Mouse (Mus musculus) forebrain, embryonic 11.5 days (tissue): ENCODE measurements at regions not wholly inside any gene's neighbourhood (a gene's known extent, or its start where the extent isn't known, plus 50 kb on each side); places are given as distances from the start of the nearest gene placed in this dataset.

Experiments used
- ATAC-seq: fragments of 200-750 bp; cut with Nextera tagmentation; replicated peaks from 2 replicates; pipeline ENCODE4 v1.8.0; 2017; ENCODE audit warnings: moderate TSS enrichment; ENCODE audit not compliant: low FRiP score
- DNase-seq: peaks from one replicate; pipeline ENCODE4 v3.0.0-alpha.2; 2017; ENCODE audit warnings: low spot score
- H3K27ac ChIP-seq: fragments of 300-500 bp; sonication (generic); 2 replicates; pipeline ENCODE4 v1.5.1; 2014; ENCODE audit warnings: low read depth, low read length
- H3K27me3 ChIP-seq: fragments of 300-500 bp; sonication (generic); 2 replicates; pipeline ENCODE4 v1.6.1; 2014; ENCODE audit warnings: mild to moderate bottlenecking, low read length, mixed read lengths; ENCODE audit not compliant: control insufficient read depth, insufficient read depth
- H3K36me3 ChIP-seq: fragments of 300-500 bp; sonication (generic); 2 replicates; pipeline ENCODE4 v1.6.1; 2014; ENCODE audit warnings: mild to moderate bottlenecking, low read length, moderate library complexity, mixed read lengths; ENCODE audit not compliant: control insufficient read depth, insufficient read depth
- H3K4me1 ChIP-seq: fragments of 300-500 bp; sonication (generic); replicated peaks from 2 replicates; pipeline ENCODE4 v1.6.1; 2014; ENCODE audit warnings: low read length, mixed read lengths; ENCODE audit not compliant: control insufficient read depth, insufficient read depth
- H3K4me2 ChIP-seq: fragments of 300-500 bp; sonication (generic); 2 replicates; pipeline ENCODE4 v1.6.1; 2014; ENCODE audit warnings: low read depth, mild to moderate bottlenecking, low read length, moderate library complexity, mixed read lengths; ENCODE audit not compliant: severe bottlenecking
- H3K4me3 ChIP-seq: fragments of 300-500 bp; sonication (generic); 2 replicates; pipeline ENCODE4 v1.5.1; 2014; ENCODE audit warnings: low read depth, low read length
- H3K9ac ChIP-seq: fragments of 300-500 bp; sonication (generic); 2 replicates; pipeline ENCODE4 v1.6.1; 2014; ENCODE audit warnings: low read length
- H3K9me3 ChIP-seq: fragments of 300-500 bp; sonication (generic); 2 replicates; pipeline ENCODE4 v1.6.1; 2016; ENCODE audit warnings: low read length, mixed read lengths; ENCODE audit not compliant: control insufficient read depth
- WGBS: fragments of 180-500 bp; shearing (Covaris S2); extraction: QIAGEN DNeasy Blood & Tissue Kit; methylation state at CpG from one replicate; pipeline ENCODE4 v1.1.7; 2014; 5-methylcytosine and 5-hydroxymethylcytosine counted together

- DNase-seq (no peak), ATAC-seq (no peak)
- 87% methylated on average over 7 of the region's 7 CpGs for WGBS
- H3K4me2 ChIP-seq: no peak overlapping the region
- H3K4me3 ChIP-seq: no peak overlapping the region
- no peaks in the 10 kb centered on the region for H3K36me3 ChIP-seq
- no peak overlapping the region for H3K9ac ChIP-seq
- H3K27ac ChIP-seq: no peak overlapping the region
- no peaks in the 10 kb centered on the region for H3K9me3 ChIP-seq
- H3K4me1 ChIP-seq: peaks cover 4% of the 10 kb centered on the region
- no peaks in the 10 kb centered on the region for H3K27me3 ChIP-seq
These were observed 54.8 kb downstream of the 1700122O11Rik start for GRCm38 (mm10) chr17:47983286-47983685.

- ATAC-seq (peak; percentile 81), DNase-seq (peak; percentile 79)
- no peak overlapping the region for H3K4me3 ChIP-seq
- peak overlapping the region; percentile 19; the same call in 1 of the 2 replicates for H3K27ac ChIP-seq
- peak overlapping the region; percentile 8; the same call in 1 of the 2 replicates for H3K4me2 ChIP-seq
- no peaks in the 10 kb centered on the region for H3K9me3 ChIP-seq
- H3K27me3 ChIP-seq: no peaks in the 10 kb centered on the region
- H3K4me1 ChIP-seq: peaks cover 4% of the 10 kb centered on the region
- no peaks in the 10 kb centered on the region for H3K36me3 ChIP-seq
- no peak overlapping the region for H3K9ac ChIP-seq
- WGBS: 3% methylated on average over 7 of the region's 7 CpGs
These were observed 56.5 kb downstream of the 1700122O11Rik start for GRCm38 (mm10) chr17:47981556-47982027.

DNA sequence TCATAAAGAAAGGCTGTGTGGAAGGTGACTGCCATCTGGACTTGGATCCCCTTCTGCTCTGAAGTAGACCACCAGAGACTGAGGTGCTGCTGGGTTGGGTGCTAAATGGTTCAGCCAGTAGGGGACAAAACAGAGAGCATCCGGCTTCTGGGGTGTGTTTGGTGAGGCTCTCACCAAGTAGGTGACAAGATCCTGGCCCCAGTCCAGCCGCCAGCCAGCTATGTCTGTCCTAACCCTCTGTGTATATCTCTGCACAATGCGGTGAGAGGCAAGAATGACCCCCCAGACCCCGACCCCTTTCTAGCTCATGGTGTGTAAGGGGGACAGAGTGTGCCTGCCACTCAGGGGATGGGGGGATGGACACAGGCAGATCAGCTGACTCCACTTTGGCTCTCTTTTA is 54.8 kb upstream of the Foxp4 start:
- 68% methylated on average over 4 of the region's 4 CpGs for WGBS
- Histone ChIP-seq H3K4me2 (no peak overlapping the region), H3K9ac (no peak overlapping the region), H3K27me3 (peaks cover 10% of the 10 kb centered on the region), H3K36me3 (no peaks in the 10 kb centered on the region), H3K27ac (no peak overlapping the region), H3K4me3 (no peak overlapping the region), H3K9me3 (no peaks in the 10 kb centered on the region), H3K4me1 (peaks cover 21% of the 10 kb centered on the region)
- ATAC-seq: no peak
- DNase-seq: no peak

GRCm38 (mm10) chr17:47978404-47979030 is 54.1 kb upstream of the Foxp4 start:
- Histone ChIP-seq H3K27ac (no peak overlapping the region), H3K9me3 (no peaks in the 10 kb centered on the region), H3K4me3 (no peak overlapping the region), H3K9ac (no peak overlapping the region), H3K4me1 (peaks cover 29% of the 10 kb centered on the region), H3K36me3 (no peaks in the 10 kb centered on the region), H3K27me3 (peaks cover 15% of the 10 kb centered on the region), H3K4me2 (no peak overlapping the region)
- ATAC-seq (no peak), DNase-seq (no peak)
- 26% methylated on average over 9 of the region's 9 CpGs for WGBS

DNA sequence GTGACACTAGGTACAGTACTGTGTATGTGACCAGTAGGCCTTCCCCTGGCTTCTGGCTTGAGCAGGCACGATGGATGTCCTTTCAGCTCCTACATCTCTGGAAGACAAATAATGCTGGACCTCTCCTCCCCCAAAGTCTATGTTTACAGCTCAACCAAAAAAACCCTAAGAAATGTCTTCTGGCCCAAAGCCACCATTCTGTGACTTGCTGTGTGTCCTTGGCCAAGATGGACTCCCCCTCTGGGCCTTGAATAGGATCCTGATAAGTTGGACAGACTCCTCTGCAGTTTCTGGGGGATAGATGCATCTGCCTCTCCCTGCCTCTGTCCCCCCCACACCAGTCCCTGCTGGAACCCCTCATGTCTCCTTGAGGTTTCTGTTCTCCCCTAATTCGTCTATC is 53.6 kb upstream of the Foxp4 start:
- 79% methylated on average over 2 of the region's 2 CpGs for WGBS
- Histone ChIP-seq H3K4me2 (no peak overlapping the region), H3K9ac (no peak overlapping the region), H3K27me3 (peaks cover 19% of the 10 kb centered on the region), H3K4me3 (no peak overlapping the region), H3K27ac (no peak overlapping the region), H3K9me3 (no peaks in the 10 kb centered on the region), H3K36me3 (no peaks in the 10 kb centered on the region), H3K4me1 (peaks cover 30% of the 10 kb centered on the region)
- DNase-seq: no peak
- ATAC-seq: no peak

GRCm38 (mm10) chr17:47976999-47977357 is 52.5 kb upstream of the Foxp4 start:
- Histone ChIP-seq H3K9ac (no peak overlapping the region), H3K36me3 (no peaks in the 10 kb centered on the region), H3K9me3 (no peaks in the 10 kb centered on the region), H3K27me3 (peaks cover 21% of the 10 kb centered on the region), H3K4me3 (no peak overlapping the region), H3K27ac (no peak overlapping the region), H3K4me1 (peaks cover 30% of the 10 kb centered on the region), H3K4me2 (no peak overlapping the region)
- DNase-seq (no peak), ATAC-seq (no peak)
- WGBS: 83% methylated on average over 7 of the region's 7 CpGs

- H3K27me3 ChIP-seq: peaks cover 21% of the 10 kb centered on the region
- H3K4me1 ChIP-seq: peaks cover 27% of the 10 kb centered on the region
These were observed 51.9 kb upstream of the Foxp4 start for GRCm38 (mm10) chr17:47976061-47976998.

DNA sequence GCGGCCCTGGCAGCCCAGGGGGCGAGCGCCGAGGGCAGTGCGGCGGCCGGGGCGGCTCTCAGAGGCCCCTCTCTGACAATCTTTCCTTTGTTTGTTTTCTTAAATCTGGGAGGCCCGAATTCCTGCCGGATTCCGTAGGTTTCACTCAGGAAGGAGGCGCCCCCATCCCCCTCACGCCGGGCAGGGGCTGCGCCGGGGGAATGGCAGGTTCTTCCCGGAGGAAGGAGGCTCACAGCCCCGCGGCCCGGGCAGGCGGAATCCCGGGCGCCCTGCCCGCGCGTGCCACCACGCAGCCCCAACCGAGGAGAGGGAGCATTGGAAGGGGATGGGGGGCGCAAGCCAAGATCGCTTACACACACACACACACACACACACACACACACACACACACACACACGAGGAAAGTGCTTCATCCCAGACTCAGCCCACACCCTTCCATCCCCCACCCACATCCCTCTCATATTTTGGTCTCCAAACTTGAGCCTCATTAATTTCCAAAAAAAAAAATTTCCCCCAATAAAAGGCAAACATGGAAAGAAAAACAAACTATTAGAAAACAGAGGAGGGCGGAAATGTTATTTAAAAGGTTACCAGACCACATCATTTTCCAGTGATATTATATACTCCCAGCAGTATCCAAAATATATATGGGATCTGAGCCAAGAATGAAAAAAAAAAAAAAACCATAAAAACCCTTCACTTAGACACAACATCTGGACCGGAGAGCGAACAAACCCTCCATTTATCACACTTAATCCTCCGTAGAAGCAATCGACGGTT is 51.0 kb upstream of the Foxp4 start:
- Histone ChIP-seq H3K27ac (peak overlapping the region; percentile 41; the same call in 1 of the 2 replicates), H3K9ac (peak overlapping the region; percentile 50), H3K4me2 (peak overlapping the region; percentile 67), H3K9me3 (no peaks in the 10 kb centered on the region), H3K4me1 (peaks cover 27% of the 10 kb centered on the region), H3K4me3 (peak overlapping the region; percentile 29), H3K27me3 (peaks cover 21% of the 10 kb centered on the region), H3K36me3 (no peaks in the 10 kb centered on the region)
- ATAC-seq: peak; percentile 29; the same call in 1 of the 2 replicates
- peak; percentile 81 for DNase-seq
- under 1% methylated on average over 36 of the region's 37 CpGs for WGBS

More at GRCm38 (mm10) chr17:47976061-47976998, 51.9 kb upstream of the Foxp4 start:
- H3K4me2 ChIP-seq: peak overlapping the region; percentile 67
- peak; percentile 78 for DNase-seq
- no peaks in the 10 kb centered on the region for H3K36me3 ChIP-seq
- 5% methylated on average over 27 of the region's 27 CpGs for WGBS
- ATAC-seq: peak; percentile 23; the same call in 1 of the 2 replicates
- H3K9ac ChIP-seq: peak overlapping the region; percentile 50; the same call in 1 of the 2 replicates
- H3K27ac ChIP-seq: peak overlapping the region; percentile 60
- no peaks in the 10 kb centered on the region for H3K9me3 ChIP-seq
- peak overlapping the region; percentile 20 for H3K4me3 ChIP-seq
